Mouse (Mus musculus): ENCODE data around the gene 1700016C15Rik. TPM values are rescaled to one million over a fixed set of nuclear protein-coding genes. Genes with fewer than 3 reads are reported as not detected.
A peak's percentile ranks its signal among the peaks of the same experiment; 100 is the strongest.

The 1700016C15Rik gene
- polyA plus RNA-seq (2012; rRNA removed): not detected in 2 replicates

GRCm38 (mm10) chr1:177729043-177730024 lies at the start of gene 1700016C15Rik:
TSS of gene 1700016C15Rik (plus strand) at chr1:177729814.
- no peak within 1 kb of the TSS for H3K27ac ChIP-seq (ENCODE audit: control insufficient read depth, insufficient read depth, low read length)
- H3K4me1 ChIP-seq (replicated peaks; ENCODE audit: control insufficient read depth, insufficient read depth, low read length): no peaks in the 10 kb centered on the region
- H3K36me3 ChIP-seq (ENCODE audit: control insufficient read depth, insufficient read depth, low read length): no peaks in the 10 kb centered on the region
- TF ChIP-seq CTCF (IDR thresholded peaks at IDR 0.05; ENCODE audit: borderline replicate concordance, control insufficient read depth, extremely low read depth, insufficient read depth, low read length, poor library complexity) (no peak), POLR2A (IDR thresholded peaks at IDR 0.05; ENCODE audit: control insufficient read depth, extremely low read depth, insufficient read depth, low read length, poor library complexity) (no peak)
- no peaks in the 10 kb centered on the region for H3K27me3 ChIP-seq (ENCODE audit: control insufficient read depth, insufficient read depth, low read length)
- 92% methylated on average over 11 of the region's 11 CpGs for WGBS
- H3K4me3 ChIP-seq (ENCODE audit: control insufficient read depth, insufficient read depth, low read length): no peak within 1 kb of the TSS
- DNase-seq: no peak

GRCm38 (mm10) chr1:177681239-177681638 lies 48.4 kb upstream of the 1700016C15Rik start:
- peak; percentile 10 for DNase-seq
- H3K27ac ChIP-seq (ENCODE audit: control insufficient read depth, insufficient read depth, low read length): no peak overlapping the region
- H3K4me3 ChIP-seq (ENCODE audit: control insufficient read depth, insufficient read depth, low read length): no peak overlapping the region
- TF ChIP-seq CTCF (IDR thresholded peaks at IDR 0.05; ENCODE audit: borderline replicate concordance, control insufficient read depth, extremely low read depth, insufficient read depth, low read length, poor library complexity): no peak
- TF ChIP-seq POLR2A (IDR thresholded peaks at IDR 0.05; ENCODE audit: control insufficient read depth, extremely low read depth, insufficient read depth, low read length, poor library complexity): no peak
- H3K27me3 ChIP-seq (ENCODE audit: control insufficient read depth, insufficient read depth, low read length): no peaks in the 10 kb centered on the region
- 37% methylated on average over 11 of the region's 11 CpGs for WGBS
- peaks cover 8% of the 10 kb centered on the region for H3K4me1 ChIP-seq (replicated peaks; ENCODE audit: control insufficient read depth, insufficient read depth, low read length)
- H3K36me3 ChIP-seq (ENCODE audit: control insufficient read depth, insufficient read depth, low read length): no peaks in the 10 kb centered on the region

DNA sequence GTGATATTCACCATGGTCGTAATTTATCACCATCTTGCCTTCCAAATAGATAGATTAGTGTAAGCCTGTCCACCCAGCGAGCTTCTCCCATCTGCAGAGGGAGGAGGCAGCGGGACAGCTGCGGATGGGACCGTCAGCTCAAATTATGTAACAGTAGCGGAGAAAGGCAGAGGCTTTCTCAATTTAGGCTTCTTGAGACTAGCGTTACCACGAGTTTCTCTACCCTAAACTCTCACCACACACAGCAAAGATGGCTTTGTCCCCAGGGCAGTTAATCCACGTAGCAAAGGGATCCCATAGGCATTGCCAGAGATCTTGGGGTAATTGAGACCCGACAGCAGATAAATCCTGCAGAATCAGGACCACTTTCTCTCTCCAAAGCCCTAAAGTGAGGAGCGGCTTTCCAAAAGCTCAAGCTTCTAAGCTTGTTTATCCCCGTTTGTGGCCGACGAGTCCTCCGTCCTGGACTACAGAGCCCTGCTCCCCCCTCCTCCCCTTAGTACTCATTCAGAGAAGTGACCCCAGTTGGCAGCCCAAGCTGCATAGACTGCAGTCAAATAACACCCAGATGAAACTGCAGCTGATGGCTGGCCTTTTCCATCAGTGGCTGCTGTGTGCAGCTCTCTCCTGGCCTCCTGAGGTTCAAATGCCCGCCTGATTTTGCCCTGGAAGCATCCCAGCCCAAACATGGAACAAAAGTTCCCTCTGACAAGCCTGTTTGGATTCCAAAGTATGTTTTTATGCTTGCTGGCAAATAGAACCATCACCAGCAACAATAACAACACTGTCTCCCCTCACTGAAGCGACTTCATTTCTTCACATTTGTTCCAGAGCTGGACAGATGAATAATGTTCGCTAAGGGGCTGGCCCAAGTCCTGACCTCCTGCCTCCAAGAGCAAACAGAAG lies 45.4 kb upstream of the 1700016C15Rik start:
- Histone ChIP-seq H3K27ac (ENCODE audit: control insufficient read depth, insufficient read depth, low read length) (no peak overlapping the region), H3K27me3 (ENCODE audit: control insufficient read depth, insufficient read depth, low read length) (no peaks in the 10 kb centered on the region), H3K4me3 (ENCODE audit: control insufficient read depth, insufficient read depth, low read length) (no peak overlapping the region), H3K36me3 (ENCODE audit: control insufficient read depth, insufficient read depth, low read length) (no peaks in the 10 kb centered on the region), H3K4me1 (replicated peaks; ENCODE audit: control insufficient read depth, insufficient read depth, low read length) (0 out of 2 replicates have a peak, but pooled peaks cover 2% of the 10 kb centered on the region)
- WGBS: 91% methylated on average over 18 of the region's 18 CpGs
- TF ChIP-seq CTCF (IDR thresholded peaks at IDR 0.05; ENCODE audit: borderline replicate concordance, control insufficient read depth, extremely low read depth, insufficient read depth, low read length, poor library complexity): no peak
- TF ChIP-seq POLR2A (IDR thresholded peaks at IDR 0.05; ENCODE audit: control insufficient read depth, extremely low read depth, insufficient read depth, low read length, poor library complexity): no peak
- DNase-seq: no peak

DNA sequence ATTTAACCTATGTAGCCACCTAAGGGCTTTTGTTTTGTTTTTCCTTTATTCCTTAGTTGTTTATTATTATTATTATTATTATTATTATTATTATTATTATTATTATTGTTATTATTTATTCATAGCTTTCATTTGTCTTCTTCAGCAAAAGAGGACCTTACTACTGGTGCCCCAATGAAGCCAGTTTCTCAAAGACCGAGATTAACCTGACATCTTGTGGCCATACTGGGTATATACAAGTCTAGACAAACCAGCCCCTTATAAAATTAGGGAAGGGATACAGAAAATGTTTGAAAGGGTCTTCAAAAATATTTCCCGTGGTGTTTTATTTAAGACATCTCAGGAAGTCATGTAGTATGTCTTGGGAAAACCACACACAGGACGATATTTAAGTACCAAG lies 44.7 kb upstream of the 1700016C15Rik start:
- Histone ChIP-seq H3K27me3 (ENCODE audit: control insufficient read depth, insufficient read depth, low read length) (no peaks in the 10 kb centered on the region), H3K27ac (ENCODE audit: control insufficient read depth, insufficient read depth, low read length) (no peak overlapping the region), H3K4me3 (ENCODE audit: control insufficient read depth, insufficient read depth, low read length) (no peak overlapping the region), H3K36me3 (ENCODE audit: control insufficient read depth, insufficient read depth, low read length) (no peaks in the 10 kb centered on the region), H3K4me1 (replicated peaks; ENCODE audit: control insufficient read depth, insufficient read depth, low read length) (0 out of 2 replicates have a peak, but pooled peaks cover 2% of the 10 kb centered on the region)
- TF ChIP-seq POLR2A (IDR thresholded peaks at IDR 0.05; ENCODE audit: control insufficient read depth, extremely low read depth, insufficient read depth, low read length, poor library complexity) (no peak), CTCF (IDR thresholded peaks at IDR 0.05; ENCODE audit: borderline replicate concordance, control insufficient read depth, extremely low read depth, insufficient read depth, low read length, poor library complexity) (no peak)
- WGBS: 9% methylated on average over 3 of the region's 3 CpGs
- DNase-seq: peak; percentile 35

GRCm38 (mm10) chr1:177686137-177686536 lies 43.5 kb upstream of the 1700016C15Rik start:
- Histone ChIP-seq H3K4me3 (ENCODE audit: control insufficient read depth, insufficient read depth, low read length) (no peak overlapping the region), H3K4me1 (replicated peaks; ENCODE audit: control insufficient read depth, insufficient read depth, low read length) (0 out of 2 replicates have a peak, but pooled peaks cover under 1% of the 10 kb centered on the region), H3K27ac (ENCODE audit: control insufficient read depth, insufficient read depth, low read length) (no peak overlapping the region), H3K36me3 (ENCODE audit: control insufficient read depth, insufficient read depth, low read length) (no peaks in the 10 kb centered on the region), H3K27me3 (ENCODE audit: control insufficient read depth, insufficient read depth, low read length) (no peaks in the 10 kb centered on the region)
- TF ChIP-seq POLR2A (IDR thresholded peaks at IDR 0.05; ENCODE audit: control insufficient read depth, extremely low read depth, insufficient read depth, low read length, poor library complexity) (no peak), CTCF (IDR thresholded peaks at IDR 0.05; ENCODE audit: borderline replicate concordance, control insufficient read depth, extremely low read depth, insufficient read depth, low read length, poor library complexity) (no peak)
- WGBS: 55% methylated on average over 3 of the region's 3 CpGs
- DNase-seq: no peak

GRCm38 (mm10) chr1:177686982-177687381 lies 42.6 kb upstream of the 1700016C15Rik start:
- H3K36me3 ChIP-seq (ENCODE audit: control insufficient read depth, insufficient read depth, low read length): no peaks in the 10 kb centered on the region
- H3K27me3 ChIP-seq (ENCODE audit: control insufficient read depth, insufficient read depth, low read length): no peaks in the 10 kb centered on the region
- DNase-seq: no peak
- no peak overlapping the region for H3K27ac ChIP-seq (ENCODE audit: control insufficient read depth, insufficient read depth, low read length)
- TF ChIP-seq POLR2A (IDR thresholded peaks at IDR 0.05; ENCODE audit: control insufficient read depth, extremely low read depth, insufficient read depth, low read length, poor library complexity): no peak
- TF ChIP-seq CTCF (IDR thresholded peaks at IDR 0.05; ENCODE audit: borderline replicate concordance, control insufficient read depth, extremely low read depth, insufficient read depth, low read length, poor library complexity): no peak
- WGBS: 93% methylated on average over 5 of the region's 5 CpGs
- no peak overlapping the region for H3K4me3 ChIP-seq (ENCODE audit: control insufficient read depth, insufficient read depth, low read length)
- no peaks in the 10 kb centered on the region for H3K4me1 ChIP-seq (replicated peaks; ENCODE audit: control insufficient read depth, insufficient read depth, low read length)
